Mouse (Mus musculus) left cerebral cortex, postnatal 36 days (tissue): Measurements from ENCODE around the gene Faf1. TPM values are rescaled to one million over a fixed set of nuclear protein-coding genes. Genes with fewer than 3 reads are reported as not detected.

Experiments used
- DNase-seq, 2 experiments: peaks; one replicate each; pipeline ENCODE4 v3.0.0; 2021 to 2022; ENCODE audit warnings: low spot score in 2 of 2, mixed read lengths in 1 of 2
- intact Hi-C: fragments of 180-260 bp; cut with DNase I; formaldehyde crosslinking; loops from one replicate; pipeline ENCODE4 v1.15.1; 2025
- total RNA-seq, 2 experiments: library from RNA; stranded (reverse); gene quantifications; 2 replicates each; pipeline ENCODE4 v1.2.3; 2021

Gene Faf1
- total RNA-seq, 2 experiments from 2014 or later, result 23.1 to 23.7 TPM

DNA sequence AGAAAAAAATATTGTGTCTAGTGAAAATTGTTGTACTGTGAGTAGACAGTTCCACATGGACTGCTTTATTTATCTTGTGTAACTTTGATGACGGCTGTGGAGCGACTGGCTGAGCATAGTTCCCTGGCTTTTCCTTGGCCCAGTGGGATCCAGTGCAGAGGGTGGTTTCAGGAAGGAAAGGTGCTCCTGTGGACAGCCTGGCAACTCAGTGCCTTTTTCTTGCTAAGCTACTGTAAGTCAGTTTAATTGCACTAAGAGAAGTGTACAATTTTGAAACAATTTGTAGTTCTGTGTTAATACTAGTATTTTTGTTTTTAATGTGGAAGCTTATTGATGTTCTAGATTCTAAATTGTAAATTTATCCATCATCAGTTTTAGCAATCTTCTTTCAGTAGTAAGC, 83.5 kb downstream of the Faf1 start:
- DNase-seq, result no peak
- intact Hi-C loops, result loop anchor here (2.0 kb wide), 1 partner anchor 261 kb away; no protein-coding TSS in a partner anchor

DNA sequence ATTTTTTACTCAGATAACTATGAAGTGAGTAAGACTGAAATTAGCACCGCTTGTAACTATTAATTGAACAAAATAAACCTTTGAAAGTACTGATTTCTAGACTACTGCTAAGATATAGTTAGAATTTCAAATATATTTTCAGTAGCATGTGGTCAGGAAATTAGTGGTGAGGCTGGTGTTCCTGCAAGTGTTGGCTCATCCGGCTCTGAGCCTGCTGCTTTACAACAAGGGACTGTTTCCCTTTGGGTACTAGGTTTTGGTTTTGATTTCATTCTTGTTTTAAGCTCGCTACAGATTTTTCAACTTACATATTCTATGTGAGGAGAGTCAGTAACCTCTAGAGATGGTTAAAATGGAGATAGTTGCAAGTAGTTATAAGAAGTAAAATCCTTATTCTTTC, 84.1 kb downstream of the Faf1 start:
- intact Hi-C loops, result no loop called here
- DNase-seq, result no peak

DNA sequence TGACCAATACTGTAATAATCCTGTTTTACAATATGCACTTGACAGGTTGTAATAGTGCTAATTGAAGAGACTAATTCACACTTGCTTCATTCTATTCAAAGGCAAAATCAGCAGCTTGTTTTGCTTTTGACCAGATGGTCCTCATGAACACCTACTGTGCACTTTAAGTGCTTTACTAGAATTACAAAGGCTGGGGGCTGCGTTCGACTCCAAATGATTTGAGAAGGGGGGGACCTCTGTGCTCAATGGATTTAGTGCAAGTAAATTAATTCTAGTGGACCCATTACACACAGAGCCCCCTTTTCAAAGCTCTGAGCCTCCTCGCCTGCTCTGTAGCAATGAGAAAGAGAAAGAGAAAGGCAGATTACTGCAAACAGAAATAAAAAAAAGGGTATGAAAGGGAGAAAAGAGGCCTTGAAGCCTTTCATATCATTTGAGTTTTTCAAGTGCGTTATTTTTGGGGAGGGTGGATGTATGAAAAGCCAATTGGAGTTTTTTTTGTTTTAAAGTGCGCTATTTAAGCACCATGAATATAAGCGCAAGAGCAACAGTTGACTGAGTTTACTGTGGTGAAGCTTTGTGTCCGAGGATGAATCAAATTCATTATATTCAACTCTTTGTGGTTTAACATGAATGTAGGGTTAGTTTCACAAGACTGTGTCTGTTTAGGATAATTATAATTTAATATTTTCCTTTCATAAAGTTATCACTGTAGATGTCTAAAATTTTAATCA, 86.5 kb downstream of the Faf1 start:
- intact Hi-C loops, result no loop called here

GRCm38 (mm10) chr4:109769071-109769470, 92.7 kb downstream of the Faf1 start:
- intact Hi-C loops, result no loop called here
- DNase-seq, result no peak

More for the DNA sequence above, 86.5 kb downstream of the Faf1 start:
- no peak for DNase-seq

GRCm38 (mm10) chr4:109782577-109783114, 106.3 kb downstream of the Faf1 start:
- DNase-seq, result no peak
- intact Hi-C loops, result no loop called here

- intact Hi-C loops, result no loop called here
- no peak for DNase-seq
Measured at GRCm38 (mm10) chr4:109789347-109790001, 113.1 kb downstream of the Faf1 start.

DNA sequence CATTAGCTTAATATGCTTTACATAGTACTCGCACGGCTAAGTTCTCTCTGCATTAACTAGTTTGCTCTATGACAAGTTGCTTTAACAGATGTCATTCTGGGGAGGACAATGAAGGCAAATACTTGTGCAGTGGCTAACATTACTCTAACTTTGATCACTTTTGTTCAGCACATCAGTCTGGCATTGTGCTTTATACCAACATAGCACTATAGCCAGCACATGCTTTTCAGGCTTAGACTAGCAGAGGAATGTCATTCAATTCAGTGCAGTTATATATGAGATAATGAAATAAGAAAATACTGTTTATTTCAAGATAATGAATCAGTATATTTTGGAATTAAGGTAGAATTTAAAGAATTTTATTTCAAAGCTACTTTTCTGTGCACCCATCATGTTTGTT, 115.9 kb downstream of the Faf1 start:
- no peak for DNase-seq
- intact Hi-C loops, result no loop called here

- DNase-seq, result no peak
- intact Hi-C loops, result no loop called here
Measured at GRCm38 (mm10) chr4:109793072-109793471, 116.7 kb downstream of the Faf1 start.

DNA sequence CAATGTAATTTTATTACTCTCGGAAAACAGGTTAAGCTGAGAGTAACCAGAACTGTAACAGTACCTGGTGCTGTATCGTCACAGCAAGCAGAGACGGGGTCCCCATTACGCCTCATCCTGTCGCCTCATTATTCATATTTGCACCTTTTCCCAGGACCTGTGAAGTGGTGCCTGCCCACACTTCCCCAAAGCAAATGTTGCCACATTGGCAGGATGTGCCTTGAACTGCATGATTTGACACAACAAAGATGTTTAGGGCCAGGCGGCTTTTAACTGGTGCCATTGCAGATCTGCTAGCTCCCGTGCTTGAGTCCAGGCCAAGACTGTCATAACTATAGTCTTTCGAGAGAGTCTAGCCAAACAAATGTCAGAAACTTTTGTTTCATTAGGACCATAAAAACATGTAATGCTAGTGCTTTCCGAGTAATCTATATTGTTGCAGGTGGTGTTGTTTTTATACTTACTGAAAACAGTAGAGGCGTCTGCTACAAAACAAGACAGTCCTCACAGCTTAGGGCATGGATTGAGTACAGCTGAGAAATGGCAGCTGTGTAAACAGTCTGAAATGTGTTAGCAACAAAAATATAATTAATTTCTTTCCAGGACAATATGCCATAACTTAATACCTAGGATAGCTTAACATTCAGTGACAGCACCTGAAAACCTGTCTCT, 121.3 kb downstream of the Faf1 start:
- no peak for DNase-seq

GRCm38 (mm10) chr4:109806408-109806807, 130.0 kb downstream of the Faf1 start:
- intact Hi-C loops, result no loop called here

More for the DNA sequence above, 121.3 kb downstream of the Faf1 start:
- intact Hi-C loops, result no loop called here

DNA sequence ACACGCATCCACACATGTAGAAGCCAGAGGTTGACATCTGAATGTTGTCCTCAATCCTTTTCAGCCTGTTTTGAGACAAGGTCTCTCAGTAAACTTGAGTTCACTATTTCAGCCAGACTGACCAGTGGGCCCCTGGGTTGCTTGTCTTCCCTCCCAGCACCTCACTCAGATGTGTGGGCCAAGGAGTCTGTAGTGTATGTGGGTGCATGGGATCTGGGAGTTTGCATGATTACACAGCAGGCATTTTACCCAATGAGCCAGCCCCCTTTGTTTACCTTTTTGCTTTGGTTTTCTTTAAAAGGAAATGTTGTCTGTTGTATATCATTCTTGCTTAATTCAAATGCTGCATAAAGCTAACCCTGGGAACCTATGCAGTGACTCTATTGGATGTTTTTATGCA, 138.8 kb downstream of the Faf1 start:
- no peak for DNase-seq
- intact Hi-C loops, result no loop called here

More at GRCm38 (mm10) chr4:109806408-109806807, 130.0 kb downstream of the Faf1 start:
- no peak for DNase-seq

DNA sequence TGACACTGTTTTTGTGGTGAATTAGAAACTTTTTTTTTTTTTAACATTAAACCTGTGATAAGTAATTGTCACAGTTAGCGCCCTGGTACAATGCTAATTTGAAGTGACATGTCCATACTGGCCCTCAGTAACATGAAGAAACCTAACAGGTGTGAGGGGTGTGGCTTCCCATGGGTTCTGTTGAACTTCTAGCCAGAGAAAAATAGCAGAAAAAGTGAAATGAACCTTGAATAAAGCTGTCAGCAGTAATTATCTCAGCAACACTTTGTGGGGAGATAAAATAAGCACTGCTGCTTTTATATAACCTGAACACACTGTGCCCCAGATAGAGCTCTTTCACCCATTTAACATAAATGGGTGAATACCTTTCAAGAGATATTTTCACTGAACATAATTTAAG, 139.2 kb downstream of the Faf1 start:
- DNase-seq, result no peak
- intact Hi-C loops, result no loop called here

DNA sequence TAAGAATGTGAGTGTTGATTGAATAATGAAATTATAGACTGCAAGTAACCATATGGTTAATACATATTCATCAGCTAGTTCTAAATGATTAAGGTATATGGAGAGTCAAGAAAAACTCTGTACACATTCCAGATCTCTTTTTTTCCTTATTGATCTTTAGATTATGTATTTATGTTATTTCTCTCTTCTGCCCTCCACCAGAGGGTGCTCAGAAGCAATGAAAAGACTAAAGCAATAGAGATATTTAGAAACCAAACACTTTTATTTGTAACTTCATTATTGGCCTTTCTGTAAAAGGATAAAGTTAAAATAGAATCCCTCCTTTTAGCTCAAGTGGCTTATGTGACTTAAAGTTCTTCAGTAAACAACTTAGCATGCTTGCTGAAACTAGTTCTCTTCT, 143.1 kb downstream of the Faf1 start:
- no peak for DNase-seq
- intact Hi-C loops, result no loop called here

GRCm38 (mm10) chr4:109829800-109830199, 153.4 kb downstream of the Faf1 start:
- intact Hi-C loops, result no loop called here
- DNase-seq, result no peak

- no peak for DNase-seq
- intact Hi-C loops, result no loop called here
Measured at GRCm38 (mm10) chr4:109857851-109858250, 181.5 kb downstream of the Faf1 start.

GRCm38 (mm10) chr4:109858571-109859392, 182.4 kb downstream of the Faf1 start:
- intact Hi-C loops, result no loop called here
- DNase-seq, result no peak

DNA sequence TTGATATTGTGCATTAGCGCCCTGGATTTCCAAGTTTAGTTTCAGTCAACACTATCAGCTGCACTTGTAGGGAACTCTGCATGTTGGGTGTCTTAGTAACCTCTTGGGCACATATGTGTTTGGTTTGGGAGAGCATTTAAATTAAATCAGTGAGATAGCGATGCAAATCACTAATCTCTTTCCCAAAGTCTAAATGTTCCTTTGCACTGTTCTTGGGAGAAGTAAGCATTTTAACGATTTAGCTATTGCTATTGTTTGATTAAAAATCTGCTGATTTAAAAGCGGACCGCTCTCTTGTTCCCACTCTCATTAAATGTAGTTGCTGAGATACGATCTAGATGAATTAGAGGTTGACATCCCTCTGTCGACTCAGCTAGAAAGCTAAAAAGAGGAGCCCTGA, 183.0 kb downstream of the Faf1 start:
- DNase-seq, result no peak
- intact Hi-C loops, result no loop called here

DNA sequence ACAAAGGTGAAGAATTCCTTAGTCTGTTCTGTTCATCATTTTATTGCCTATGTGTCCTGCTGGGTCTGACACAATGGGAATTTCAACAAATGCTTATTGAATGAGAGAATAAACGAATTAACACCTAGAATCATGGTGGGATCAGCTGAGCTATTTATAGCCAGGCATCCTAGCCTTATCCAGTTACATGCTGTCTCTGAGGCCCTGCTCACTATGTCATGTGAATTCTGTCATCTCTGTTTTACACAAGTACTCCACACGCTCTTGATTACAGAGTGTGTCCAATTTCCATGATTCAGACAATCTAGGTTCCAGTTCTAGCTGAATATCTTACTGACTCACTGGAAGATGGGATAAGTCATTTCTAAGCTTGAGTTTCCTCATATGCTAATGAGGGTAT, 183.9 kb downstream of the Faf1 start:
- intact Hi-C loops, result no loop called here
- DNase-seq, result no peak

- intact Hi-C loops, result no loop called here
- no peak for DNase-seq
Measured at GRCm38 (mm10) chr4:109862271-109862670, 185.9 kb downstream of the Faf1 start.

DNA sequence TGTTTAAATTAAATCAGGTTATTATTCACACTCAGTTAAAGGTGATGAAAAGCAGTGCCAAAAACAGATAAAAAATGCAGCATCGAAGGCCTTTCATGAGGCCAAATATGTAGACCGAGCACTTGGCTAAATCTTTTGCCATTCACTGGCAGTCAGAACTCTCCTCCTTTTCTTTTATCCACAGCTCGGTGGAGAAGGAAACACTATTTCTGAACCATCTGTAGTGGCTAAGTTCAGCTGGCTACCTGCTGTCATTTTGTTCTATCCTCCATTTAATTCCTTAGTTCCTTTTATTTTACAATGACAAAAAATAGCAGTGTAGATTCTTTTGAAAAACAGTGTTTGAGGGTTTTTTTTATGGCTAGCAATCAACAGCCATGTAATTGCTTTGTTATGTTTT, 186.6 kb downstream of the Faf1 start:
- intact Hi-C loops, result no loop called here
- no peak for DNase-seq
